Mouse (Mus musculus) embryonic fibroblast, embryonic 13.5 days (primary cell): Measurements from ENCODE around the gene Akr1c18. TPM values are rescaled to one million over a fixed set of nuclear protein-coding genes. Genes with fewer than 3 reads are reported as not detected.
"Not testable (repeated sequence)": the region's sequence is repeated elsewhere in the genome, so short reads cannot be mapped to it uniquely, and the experiment has no call there.

Experiments
- H3K27ac ChIP-seq: 2 replicates; pipeline ENCODE4 v1.5.1; 2012; ENCODE audit warnings: low read length, control low read depth, inconsistent platforms; ENCODE audit not compliant: insufficient read depth
- H3K4me1 ChIP-seq: 2 replicates; pipeline ENCODE4 v1.6.1; 2011; ENCODE audit warnings: low read length; ENCODE audit not compliant: control insufficient read depth, insufficient read depth
- H3K4me3 ChIP-seq: 2 replicates; pipeline ENCODE4 v1.5.1; 2011; ENCODE audit warnings: mild to moderate bottlenecking, control low read depth, low read length; ENCODE audit not compliant: insufficient read depth
- CTCF ChIP-seq: IDR thresholded peaks from 2 replicates; pipeline ENCODE4 v1.5.1; 2011; ENCODE audit warnings: mild to moderate bottlenecking, control low read depth, low read length, moderate library complexity, borderline replicate concordance; ENCODE audit not compliant: insufficient read depth
- POLR2A ChIP-seq: IDR thresholded peaks from 2 replicates; pipeline ENCODE4 v1.6.1; 2011; ENCODE audit warnings: low read depth, mild to moderate bottlenecking, control low read depth, low read length, moderate library complexity
- polyA plus RNA-seq: library from polyadenylated mRNA; stranded (reverse); fragments of >200 nt; gene quantifications from 2 replicates; pipeline ENCODE4 v1.2.4, GENCODE M21; 2011; ENCODE audit warnings: low read depth; ENCODE audit not compliant: missing spikeins, insufficient read length

The Akr1c18 gene
- 0.44 and 0.97 TPM in 2 replicates for polyA plus RNA-seq

DNA sequence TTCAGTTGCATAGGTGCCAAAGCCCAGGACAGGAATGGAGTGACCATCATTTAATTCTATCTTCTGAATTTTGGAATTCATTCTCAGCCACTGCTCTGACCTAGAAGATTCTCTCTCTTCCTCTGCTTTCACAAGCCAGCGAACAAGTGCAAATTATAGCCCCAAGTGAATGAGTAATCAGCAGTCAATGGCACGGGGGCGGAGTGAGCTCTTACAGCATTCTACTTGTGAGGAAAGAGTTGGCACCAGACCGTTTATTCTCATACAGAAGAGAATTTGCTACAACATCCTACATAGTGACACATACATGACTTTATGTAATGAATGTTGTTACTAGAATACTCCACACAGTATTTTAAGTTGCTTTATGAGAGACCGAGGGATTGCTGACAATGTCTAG, at the start of gene Akr1c18:
TSS of gene Akr1c18 (minus strand) at position 137 of the 400 bp plus-strand sequence.
- TF ChIP-seq POLR2A, result no peak
- no peak for TF ChIP-seq CTCF
- 0 out of 2 replicates have a peak, but pooled peaks cover 2% of the 10 kb centered on the region for H3K4me1 ChIP-seq

DNA sequence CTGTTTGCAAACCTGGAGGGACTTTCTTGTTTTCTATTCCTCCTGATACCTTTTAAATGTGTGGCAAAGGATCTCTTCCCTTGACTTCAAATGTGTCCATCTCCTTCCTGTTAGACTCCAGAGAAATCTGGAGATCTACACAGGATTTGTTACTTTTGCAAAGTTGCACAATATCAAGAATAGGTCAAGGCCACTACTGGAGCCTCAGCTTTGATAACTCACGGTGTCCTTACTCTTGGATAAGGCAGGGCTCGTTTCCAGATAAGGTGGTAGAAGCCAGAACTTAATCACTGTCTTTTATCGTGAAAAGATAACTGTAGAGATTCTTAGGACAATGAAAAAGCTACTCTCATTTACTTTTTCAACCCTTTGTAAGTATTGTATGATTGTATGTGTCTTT, 42.1 kb upstream of the Akr1c18 start:
- TF ChIP-seq POLR2A (no peak), CTCF (no peak)
- no peak overlapping the region for H3K27ac ChIP-seq
- no peak overlapping the region for H3K4me3 ChIP-seq
- H3K4me1 ChIP-seq, result no peaks in the 10 kb centered on the region

More for the DNA sequence above, at the start of gene Akr1c18:
- Histone ChIP-seq H3K27ac (no peak within 1 kb of the TSS), H3K4me3 (no peak within 1 kb of the TSS)

DNA sequence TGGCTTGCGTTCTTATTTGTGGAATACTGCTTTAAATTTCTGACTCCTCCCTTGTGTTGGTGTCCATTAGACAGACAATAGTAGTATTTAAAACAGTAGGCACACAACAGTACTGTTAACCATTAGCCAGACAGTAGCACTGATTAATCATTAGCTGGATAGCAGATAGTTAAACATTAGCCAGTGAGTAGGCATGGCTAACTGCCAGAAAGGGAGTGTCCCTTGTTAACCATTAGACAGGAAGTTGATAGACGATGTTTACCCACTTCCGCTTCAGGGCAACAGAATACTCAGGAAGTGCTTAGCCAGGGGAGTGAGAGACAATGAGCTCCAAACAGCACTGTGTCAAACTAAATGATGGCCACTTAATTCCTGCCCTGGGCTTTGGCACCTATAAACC, 40.5 kb upstream of the Akr1c18 start, which contains the start of gene Akr1c13:
TSS of gene Akr1c13 (plus strand) at position 247 of the 400 bp plus-strand sequence.
- Histone ChIP-seq H3K4me1 (no peaks in the 10 kb centered on the region), H3K4me3 (no peak within 1 kb of the TSS), H3K27ac (no peak within 1 kb of the TSS)
- TF ChIP-seq POLR2A (no peak), CTCF (no peak)

DNA sequence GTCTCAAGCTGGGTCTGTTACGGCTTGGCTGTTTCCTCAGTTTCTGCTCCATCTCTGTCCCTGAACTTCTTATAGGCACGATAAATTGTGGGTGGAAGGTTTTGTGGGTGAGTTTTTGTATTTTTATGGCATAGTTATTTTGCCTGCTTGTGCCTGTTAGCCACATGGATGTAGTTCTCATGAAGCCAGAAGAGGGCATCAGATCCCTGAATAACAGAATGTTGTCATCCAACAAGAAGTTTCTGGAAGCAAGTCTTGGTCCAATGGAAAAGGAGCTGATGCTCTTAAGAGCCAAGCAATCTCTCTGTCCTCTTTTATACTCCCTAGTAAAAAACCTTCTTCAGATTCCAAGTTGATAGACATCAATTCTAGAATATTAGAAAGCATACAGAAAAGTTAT, 37.7 kb upstream of the Akr1c18 start:
- H3K4me3 ChIP-seq, result no peak overlapping the region
- no peaks in the 10 kb centered on the region for H3K4me1 ChIP-seq
- H3K27ac ChIP-seq, result no peak overlapping the region
- TF ChIP-seq CTCF (no peak), POLR2A (no peak)

DNA sequence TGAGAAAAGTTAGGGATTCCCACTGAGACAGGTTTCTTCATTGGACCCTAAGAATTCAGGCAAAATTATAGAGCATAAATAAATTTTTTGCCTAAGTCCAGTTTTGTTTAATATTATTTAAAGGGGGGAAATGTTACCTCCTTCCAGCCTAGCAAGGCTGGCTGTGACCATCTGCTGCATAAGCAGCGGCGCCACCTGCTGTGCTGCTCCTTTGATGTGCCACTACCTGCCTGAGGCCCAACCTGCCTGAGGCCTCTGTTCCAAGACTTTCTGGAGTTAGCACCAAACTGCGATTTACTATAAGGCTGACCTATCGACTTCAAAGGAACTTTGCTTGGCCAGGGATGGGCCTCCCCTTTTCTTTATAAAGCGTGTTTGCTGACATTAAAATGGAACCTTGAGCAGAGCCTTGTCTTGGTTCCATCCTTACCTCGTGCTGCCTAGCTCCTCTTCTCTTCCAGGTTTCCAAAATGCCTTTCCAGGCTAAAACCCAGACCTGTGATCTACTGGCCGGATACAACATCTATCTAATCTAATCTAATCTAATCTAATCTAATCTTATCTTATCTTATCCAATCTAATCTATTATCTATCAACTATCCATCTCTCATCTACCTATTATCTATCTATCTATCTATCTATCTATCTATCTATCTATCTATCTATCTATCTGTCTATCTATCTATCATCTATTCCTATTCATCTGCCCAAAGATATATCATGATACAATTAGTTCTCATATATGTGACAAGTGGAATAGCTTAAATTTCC, 36.4 kb upstream of the Akr1c18 start:
- not testable (repeated sequence) for H3K4me3 ChIP-seq, H3K27ac ChIP-seq, H3K4me1 ChIP-seq
- TF ChIP-seq CTCF, result peak; percentile 27; the same call in 1 of the 2 replicates

DNA sequence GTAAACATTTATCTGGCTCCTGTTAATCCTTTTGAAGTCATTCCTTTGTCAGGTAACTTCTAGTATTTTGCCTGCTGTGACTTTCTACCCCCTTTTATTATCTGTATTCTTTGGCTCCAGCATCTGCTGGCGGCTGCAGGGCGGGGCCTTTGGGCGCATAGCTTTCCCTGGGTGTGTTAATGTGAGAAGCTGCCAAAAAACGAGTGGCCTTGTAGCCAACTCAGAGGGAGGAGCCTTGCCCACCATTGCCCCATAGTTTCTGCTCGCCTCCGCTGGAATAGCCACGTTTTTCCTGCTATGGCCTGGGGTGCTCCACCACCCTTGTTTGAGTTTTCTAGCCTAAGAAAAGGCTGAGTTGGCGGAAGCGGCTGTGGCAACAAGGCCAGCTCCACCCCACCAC, 32.7 kb upstream of the Akr1c18 start:
- Histone ChIP-seq H3K4me1 (no peaks in the 10 kb centered on the region), H3K27ac (no peak overlapping the region), H3K4me3 (no peak overlapping the region)
- TF ChIP-seq CTCF (no peak), POLR2A (no peak)

DNA sequence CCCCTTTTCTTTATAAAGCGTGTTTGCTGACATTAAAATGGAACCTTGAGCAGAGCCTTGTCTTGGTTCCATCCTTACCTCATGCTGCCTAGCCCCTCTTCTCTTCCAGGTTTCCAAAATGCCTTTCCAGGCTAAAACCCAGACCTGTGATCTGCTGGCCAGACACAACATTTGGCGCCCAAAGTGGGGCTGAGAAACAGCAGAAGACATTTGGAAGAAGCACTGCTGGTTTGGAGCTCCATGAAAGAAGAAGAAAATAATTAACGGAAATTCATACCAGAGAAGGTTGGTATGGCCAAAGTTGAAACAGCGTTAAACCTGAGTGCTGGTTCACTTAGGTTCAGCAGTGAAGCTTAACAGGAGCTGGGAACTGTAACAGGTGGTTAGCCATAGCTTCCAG, 30.9 kb upstream of the Akr1c18 start:
- H3K4me3 ChIP-seq, H3K27ac ChIP-seq, H3K4me1 ChIP-seq: not testable (repeated sequence)

DNA sequence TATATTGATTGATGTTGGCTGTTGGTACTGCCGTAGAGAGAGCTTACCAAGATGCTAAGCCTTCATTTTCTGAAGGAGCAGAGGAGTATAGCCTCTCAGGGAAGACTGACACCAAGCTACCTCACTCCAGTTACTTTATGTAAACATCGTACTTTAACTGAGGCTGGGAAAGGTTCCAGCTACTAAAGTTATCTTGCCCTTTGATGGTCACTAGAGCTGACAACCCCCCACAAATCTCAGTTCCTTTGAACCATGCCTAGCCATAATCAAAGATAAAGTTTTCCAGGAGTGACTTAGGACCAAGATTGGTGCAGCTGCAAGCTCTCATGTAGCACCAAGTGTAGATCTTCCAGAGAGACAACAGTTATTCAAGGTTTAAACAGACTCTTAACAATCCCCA, 22.5 kb upstream of the Akr1c18 start:
- no peak overlapping the region for H3K27ac ChIP-seq
- no peak for TF ChIP-seq POLR2A
- no peak for TF ChIP-seq CTCF

DNA sequence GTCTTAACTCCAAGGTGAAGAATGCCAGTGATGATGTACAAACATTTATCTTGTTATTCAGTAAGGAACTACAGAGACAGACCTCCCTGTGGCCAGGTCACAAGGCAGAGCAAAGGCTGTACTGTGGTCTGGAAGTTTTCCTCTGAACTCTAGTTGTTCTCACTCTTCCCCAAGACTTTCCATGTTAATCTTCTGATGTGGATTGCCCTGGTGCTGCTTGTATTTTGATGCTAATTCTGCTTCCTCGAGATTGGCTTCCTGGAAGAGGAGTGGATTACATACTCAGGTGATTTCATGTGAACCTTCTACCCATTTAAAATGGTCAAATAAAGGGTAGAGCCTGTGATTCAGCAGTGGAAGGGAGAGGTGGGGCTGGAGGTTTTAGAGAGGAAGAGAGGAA, 17.6 kb upstream of the Akr1c18 start:
- no peak overlapping the region for H3K4me3 ChIP-seq
- no peaks in the 10 kb centered on the region for H3K4me1 ChIP-seq
- TF ChIP-seq CTCF (no peak), POLR2A (no peak)
- no peak overlapping the region for H3K27ac ChIP-seq

More for the DNA sequence above, 22.5 kb upstream of the Akr1c18 start:
- Histone ChIP-seq H3K4me3 (no peak overlapping the region), H3K4me1 (no peaks in the 10 kb centered on the region)

DNA sequence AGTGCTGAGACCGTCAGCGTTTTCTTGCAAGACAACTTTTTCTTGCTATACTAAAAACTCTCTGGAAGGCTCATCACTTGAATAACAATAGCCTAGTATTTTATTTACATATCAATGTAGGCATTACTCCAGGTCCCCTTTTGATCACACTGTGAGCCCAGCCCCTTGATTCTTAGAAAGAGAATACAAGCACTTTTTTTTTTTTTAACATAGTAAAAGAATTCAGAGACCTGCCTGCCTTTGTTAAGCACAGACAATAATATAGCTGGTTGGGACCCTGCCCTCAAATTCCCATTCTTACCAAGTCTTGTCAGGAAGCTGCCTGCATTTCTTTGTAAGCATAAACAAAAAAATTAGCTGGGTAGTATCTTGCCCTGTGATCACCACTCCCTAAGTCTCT, 4.8 kb upstream of the Akr1c18 start:
- H3K27ac ChIP-seq, result no peak overlapping the region
- no peak for TF ChIP-seq POLR2A
- no peak for TF ChIP-seq CTCF
- no peak overlapping the region for H3K4me3 ChIP-seq
- 0 out of 2 replicates have a peak, but pooled peaks cover 2% of the 10 kb centered on the region for H3K4me1 ChIP-seq
